Mouse (Mus musculus) ES-E14 (cell line): ENCODE results near the gene Lipo1.
"Not testable (repeated sequence)": the region's sequence is repeated elsewhere in the genome, so short reads cannot be mapped to it uniquely, and the experiment has no call there.

Source experiments
- CHD2 ChIP-seq: IDR thresholded peaks from 2 replicates; pipeline ENCODE4 v1.6.1; 2014; ENCODE audit warnings: mild to moderate bottlenecking, low read depth, low read length, inconsistent platforms
- MAFK ChIP-seq: IDR thresholded peaks from 2 replicates; pipeline ENCODE4 v1.6.1; 2014; ENCODE audit warnings: mild to moderate bottlenecking, low read depth, low read length, inconsistent platforms; ENCODE audit not compliant: insufficient read depth
- ZC3H11A ChIP-seq: IDR thresholded peaks from 2 replicates; pipeline ENCODE4 v1.6.1; 2012; ENCODE audit warnings: low read depth, mild to moderate bottlenecking, inconsistent platforms, low read length, borderline replicate concordance

- TF ChIP-seq ZC3H11A, CHD2, MAFK: not testable (repeated sequence)
Measured at GRCm38 (mm10) chr19:33787359-33787758, at the start of gene Lipo1.
